Mouse (Mus musculus): ENCODE measurements around the gene Dqx1. TPM values are rescaled to one million over a fixed set of nuclear protein-coding genes. Genes with fewer than 3 reads are reported as not detected.

The Dqx1 gene
- polyA plus RNA-seq, 1 experiment from 2014 or later = 24.8 TPM

- H3K4me3 ChIP-seq (ENCODE audit: low read depth, low read length) = no peak overlapping the region
- no peak overlapping the region for H3K4me2 ChIP-seq (replicated peaks; ENCODE audit: low read depth)
- H3K9ac ChIP-seq (ENCODE audit: low read depth, low read length) = no peak overlapping the region
- TF ChIP-seq CTCF (IDR thresholded peaks at IDR 0.05; ENCODE audit: low read depth) = no peak
- no peaks in the 10 kb centered on the region for H3K4me1 ChIP-seq (replicated peaks; ENCODE audit: control insufficient read depth, insufficient read depth, low read length)
- no peaks in the 10 kb centered on the region; the same call in 1 of the 2 replicates for H3K27me3 ChIP-seq (replicated peaks; ENCODE audit: control insufficient read depth, insufficient read depth, low read length)
- WGBS = 83% methylated on average over 8 of the region's 8 CpGs
- no peak for ATAC-seq
- no peak overlapping the region for H3K27ac ChIP-seq (ENCODE audit: low read depth, low read length)
- H3K9me3 ChIP-seq (ENCODE audit: control insufficient read depth) = no peaks in the 10 kb centered on the region
- no peaks in the 10 kb centered on the region for H3K36me3 ChIP-seq (ENCODE audit: control insufficient read depth, insufficient read depth)
Measured at GRCm38 (mm10) chr6:83037188-83037587, 20.5 kb upstream of the Dqx1 start.

DNA sequence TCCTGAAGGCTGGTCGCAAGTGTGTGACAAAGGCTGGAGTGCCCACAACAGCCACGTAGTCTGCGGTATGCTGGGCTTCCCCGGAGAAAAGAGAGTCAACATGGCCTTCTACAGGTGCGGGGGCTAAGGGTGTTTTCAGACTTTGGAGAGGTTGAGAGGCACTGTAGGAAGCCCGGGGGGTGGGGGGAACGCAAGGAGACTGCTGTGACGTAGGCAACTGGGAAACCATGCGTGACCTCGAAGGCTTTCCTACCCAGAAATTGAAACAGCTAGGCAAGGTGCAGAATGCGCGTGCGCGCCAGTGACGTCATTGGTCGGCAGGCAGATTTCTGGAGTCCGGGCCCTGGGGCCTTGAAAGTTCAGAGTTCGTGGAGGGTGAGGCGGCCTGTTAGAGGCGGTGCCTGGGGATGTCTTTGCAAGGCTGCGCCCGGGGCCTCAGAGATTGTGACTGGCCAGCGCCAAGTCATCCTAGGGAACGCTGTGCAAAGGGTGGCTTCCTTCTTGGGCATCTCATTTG lies 19.1 kb upstream of the Dqx1 start:
- Histone ChIP-seq H3K4me1 (replicated peaks; ENCODE audit: control insufficient read depth, insufficient read depth, low read length) (no peaks in the 10 kb centered on the region), H3K4me3 (ENCODE audit: low read depth, low read length) (peak overlapping the region; percentile 23; the same call in 1 of the 2 replicates), H3K9ac (ENCODE audit: low read depth, low read length) (no peak overlapping the region), H3K27me3 (replicated peaks; ENCODE audit: control insufficient read depth, insufficient read depth, low read length) (no peaks in the 10 kb centered on the region; the same call in 1 of the 2 replicates), H3K27ac (ENCODE audit: low read depth, low read length) (no peak overlapping the region), H3K36me3 (ENCODE audit: control insufficient read depth, insufficient read depth) (no peaks in the 10 kb centered on the region), H3K9me3 (ENCODE audit: control insufficient read depth) (no peaks in the 10 kb centered on the region), H3K4me2 (replicated peaks; ENCODE audit: low read depth) (peak overlapping the region; percentile 58)
- ATAC-seq = peak; percentile 76
- no peak for TF ChIP-seq CTCF (IDR thresholded peaks at IDR 0.05; ENCODE audit: low read depth)
- WGBS = 11% methylated on average over 24 of the region's 24 CpGs

DNA sequence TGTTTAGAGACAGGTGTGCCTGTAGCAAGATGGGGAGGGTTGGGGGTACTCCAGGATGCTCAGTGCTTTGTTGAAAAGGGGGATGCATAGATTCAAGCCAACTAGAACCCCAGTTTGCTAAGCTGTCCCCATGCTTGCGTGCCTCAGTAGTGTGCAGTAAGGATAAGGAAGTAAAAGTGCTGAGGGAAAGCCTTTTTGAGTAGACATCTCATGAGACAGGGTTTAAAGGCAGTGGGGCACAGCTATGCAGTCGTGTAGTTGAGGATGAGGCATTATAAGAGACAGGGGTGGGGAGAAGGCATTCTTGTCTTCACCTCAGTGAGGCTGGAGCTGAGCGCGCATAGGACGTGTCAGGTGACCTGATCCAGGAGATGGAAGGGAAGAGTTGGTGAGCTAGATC lies 17.0 kb upstream of the Dqx1 start:
- 85% methylated on average over 5 of the region's 5 CpGs for WGBS
- no peak overlapping the region for H3K9ac ChIP-seq (ENCODE audit: low read depth, low read length)
- no peaks in the 10 kb centered on the region for H3K27me3 ChIP-seq (replicated peaks; ENCODE audit: control insufficient read depth, insufficient read depth, low read length)
- no peak overlapping the region for H3K27ac ChIP-seq (ENCODE audit: low read depth, low read length)
- H3K9me3 ChIP-seq (ENCODE audit: control insufficient read depth) = no peaks in the 10 kb centered on the region
- H3K4me3 ChIP-seq (ENCODE audit: low read depth, low read length) = no peak overlapping the region
- TF ChIP-seq CTCF (IDR thresholded peaks at IDR 0.05; ENCODE audit: low read depth) = no peak
- ATAC-seq = no peak
- H3K36me3 ChIP-seq (ENCODE audit: control insufficient read depth, insufficient read depth) = no peaks in the 10 kb centered on the region
- H3K4me1 ChIP-seq (replicated peaks; ENCODE audit: control insufficient read depth, insufficient read depth, low read length) = no peaks in the 10 kb centered on the region
- H3K4me2 ChIP-seq (replicated peaks; ENCODE audit: low read depth) = no peak overlapping the region

GRCm38 (mm10) chr6:83043561-83043960 lies 14.1 kb upstream of the Dqx1 start:
- H3K36me3 ChIP-seq (ENCODE audit: control insufficient read depth, insufficient read depth) = no peaks in the 10 kb centered on the region; the same call in 1 of the 2 replicates
- H3K9me3 ChIP-seq (ENCODE audit: control insufficient read depth) = no peaks in the 10 kb centered on the region
- H3K9ac ChIP-seq (ENCODE audit: low read depth, low read length) = no peak overlapping the region
- WGBS = 58% methylated on average over 6 of the region's 6 CpGs
- H3K4me3 ChIP-seq (ENCODE audit: low read depth, low read length) = no peak overlapping the region
- H3K4me2 ChIP-seq (replicated peaks; ENCODE audit: low read depth) = no peak overlapping the region
- ATAC-seq = no peak
- H3K4me1 ChIP-seq (replicated peaks; ENCODE audit: control insufficient read depth, insufficient read depth, low read length) = no peaks in the 10 kb centered on the region
- TF ChIP-seq CTCF (IDR thresholded peaks at IDR 0.05; ENCODE audit: low read depth) = no peak
- no peaks in the 10 kb centered on the region for H3K27me3 ChIP-seq (replicated peaks; ENCODE audit: control insufficient read depth, insufficient read depth, low read length)
- H3K27ac ChIP-seq (ENCODE audit: low read depth, low read length) = no peak overlapping the region

DNA sequence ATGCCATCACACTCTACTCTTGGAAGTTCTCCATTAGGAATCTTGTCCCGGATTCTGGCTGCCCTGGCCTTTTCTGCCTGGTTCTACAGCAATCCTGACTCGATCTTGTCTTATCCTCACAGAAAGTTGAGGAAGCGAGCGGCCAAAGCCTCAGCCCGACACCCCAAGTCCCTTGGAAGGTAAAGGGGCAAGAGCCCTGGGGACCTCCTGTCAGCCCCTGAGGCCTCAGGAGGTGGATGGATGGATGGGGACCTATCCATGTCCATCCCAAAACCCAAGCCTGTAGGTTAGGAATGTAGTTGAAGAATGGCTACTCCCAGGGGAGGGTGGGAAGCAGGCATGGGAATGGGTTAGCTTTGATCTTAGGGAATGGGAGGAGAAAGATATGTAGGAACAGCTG lies 13.7 kb upstream of the Dqx1 start:
- Histone ChIP-seq H3K9me3 (ENCODE audit: control insufficient read depth) (no peaks in the 10 kb centered on the region), H3K4me2 (replicated peaks; ENCODE audit: low read depth) (no peak overlapping the region), H3K36me3 (ENCODE audit: control insufficient read depth, insufficient read depth) (no peaks in the 10 kb centered on the region; the same call in 1 of the 2 replicates), H3K9ac (ENCODE audit: low read depth, low read length) (no peak overlapping the region), H3K4me3 (ENCODE audit: low read depth, low read length) (no peak overlapping the region), H3K4me1 (replicated peaks; ENCODE audit: control insufficient read depth, insufficient read depth, low read length) (no peaks in the 10 kb centered on the region), H3K27me3 (replicated peaks; ENCODE audit: control insufficient read depth, insufficient read depth, low read length) (no peaks in the 10 kb centered on the region), H3K27ac (ENCODE audit: low read depth, low read length) (no peak overlapping the region)
- TF ChIP-seq CTCF (IDR thresholded peaks at IDR 0.05; ENCODE audit: low read depth) = no peak
- WGBS = 88% methylated on average over 5 of the region's 5 CpGs
- ATAC-seq = no peak

DNA sequence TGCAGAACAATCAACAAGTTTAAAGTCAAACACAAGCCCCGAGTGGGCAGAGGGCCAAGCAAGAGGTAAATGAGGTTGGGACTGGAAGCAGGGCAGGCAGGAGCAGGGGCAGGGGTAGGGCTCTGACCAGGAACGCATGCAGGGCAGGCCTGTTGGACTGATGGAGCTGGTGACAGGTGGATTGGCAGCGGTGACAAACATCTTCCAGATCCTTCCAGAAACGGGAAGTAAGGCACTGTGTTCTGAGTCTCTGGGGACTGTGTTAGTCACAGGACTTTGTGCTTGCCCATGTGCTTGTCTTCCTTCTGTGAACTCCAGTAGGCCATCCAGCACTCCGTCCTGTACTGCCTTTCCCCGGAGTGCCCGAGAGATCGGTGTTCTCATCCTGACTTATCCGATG lies 12.9 kb upstream of the Dqx1 start:
- Histone ChIP-seq H3K4me2 (replicated peaks; ENCODE audit: low read depth) (no peak overlapping the region), H3K36me3 (ENCODE audit: control insufficient read depth, insufficient read depth) (no peaks in the 10 kb centered on the region; the same call in 1 of the 2 replicates), H3K27me3 (replicated peaks; ENCODE audit: control insufficient read depth, insufficient read depth, low read length) (no peaks in the 10 kb centered on the region), H3K27ac (ENCODE audit: low read depth, low read length) (no peak overlapping the region), H3K4me1 (replicated peaks; ENCODE audit: control insufficient read depth, insufficient read depth, low read length) (no peaks in the 10 kb centered on the region), H3K4me3 (ENCODE audit: low read depth, low read length) (no peak overlapping the region), H3K9ac (ENCODE audit: low read depth, low read length) (no peak overlapping the region), H3K9me3 (ENCODE audit: control insufficient read depth) (no peaks in the 10 kb centered on the region)
- WGBS = 68% methylated on average over 9 of the region's 9 CpGs
- TF ChIP-seq CTCF (IDR thresholded peaks at IDR 0.05; ENCODE audit: low read depth) = no peak
- no peak for ATAC-seq

GRCm38 (mm10) chr6:83049367-83049766 lies 8.3 kb upstream of the Dqx1 start:
- 0 out of 2 replicates have a peak, but pooled peaks cover 5% of the 10 kb centered on the region for H3K4me1 ChIP-seq (replicated peaks; ENCODE audit: control insufficient read depth, insufficient read depth, low read length)
- peaks cover 10% of the 10 kb centered on the region; the same call in 1 of the 2 replicates for H3K36me3 ChIP-seq (ENCODE audit: control insufficient read depth, insufficient read depth)
- TF ChIP-seq CTCF (IDR thresholded peaks at IDR 0.05; ENCODE audit: low read depth) = no peak
- H3K4me2 ChIP-seq (replicated peaks; ENCODE audit: low read depth) = no peak overlapping the region
- ATAC-seq = no peak
- no peak overlapping the region for H3K9ac ChIP-seq (ENCODE audit: low read depth, low read length)
- WGBS = 67% methylated on average over 10 of the region's 10 CpGs
- H3K4me3 ChIP-seq (ENCODE audit: low read depth, low read length) = no peak overlapping the region
- no peak overlapping the region for H3K27ac ChIP-seq (ENCODE audit: low read depth, low read length)
- no peaks in the 10 kb centered on the region for H3K9me3 ChIP-seq (ENCODE audit: control insufficient read depth)
- no peaks in the 10 kb centered on the region for H3K27me3 ChIP-seq (replicated peaks; ENCODE audit: control insufficient read depth, insufficient read depth, low read length)

Measured in intestine, postnatal 0 days (tissue).